Mouse (Mus musculus) thymus, adult 2 months (tissue): ENCODE results near the gene Ppm1l.

Experiments
- CTCF ChIP-seq: fragments of 200-500 bp; IDR thresholded peaks from 2 replicates; pipeline ENCODE4 v1.5.1; 2012; ENCODE audit warnings: mild to moderate bottlenecking, control low read depth, low read length, moderate library complexity, borderline replicate concordance; ENCODE audit not compliant: control insufficient read depth, poor library complexity, insufficient read depth; ENCODE audit errors: extremely low read depth
- POLR2A ChIP-seq: fragments of 200-500 bp; IDR thresholded peaks from 2 replicates; pipeline ENCODE4 v1.6.1; 2012; ENCODE audit warnings: mild to moderate bottlenecking, low read length, control low read depth, moderate library complexity; ENCODE audit not compliant: control insufficient read depth, poor library complexity, insufficient read depth; ENCODE audit errors: extremely low read depth

GRCm38 (mm10) chr3:69428221-69428620, 111.6 kb downstream of the Ppm1l start:
- TF ChIP-seq CTCF = no peak
- no peak for TF ChIP-seq POLR2A
